Mouse (Mus musculus): ENCODE measurements around the gene Apba3.

Apba3 gene

DNA sequence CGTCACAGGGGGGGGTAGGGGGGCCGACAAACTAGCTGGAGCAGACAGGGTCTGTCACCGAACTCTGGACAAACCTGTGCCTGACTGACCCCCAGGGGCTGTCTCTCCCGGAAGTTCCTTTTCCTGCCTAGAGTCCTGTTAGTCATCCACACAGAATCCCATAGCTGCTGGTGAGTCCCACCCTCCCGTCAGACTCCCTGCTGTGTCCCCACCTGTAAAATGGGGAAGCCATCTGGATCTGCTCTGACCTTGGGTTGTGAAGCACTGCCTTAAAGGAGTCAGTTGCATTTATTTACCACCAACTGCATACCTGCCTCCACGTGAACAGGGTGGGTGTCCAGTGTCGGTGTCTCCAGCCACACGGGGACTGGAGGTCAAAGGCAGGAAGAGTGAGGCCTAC, 27.7 kb downstream of the Apba3 start:
- no peak for TF ChIP-seq GATA4 (IDR thresholded peaks at IDR 0.05; ENCODE audit: insufficient replicate concordance, low read length)

DNA sequence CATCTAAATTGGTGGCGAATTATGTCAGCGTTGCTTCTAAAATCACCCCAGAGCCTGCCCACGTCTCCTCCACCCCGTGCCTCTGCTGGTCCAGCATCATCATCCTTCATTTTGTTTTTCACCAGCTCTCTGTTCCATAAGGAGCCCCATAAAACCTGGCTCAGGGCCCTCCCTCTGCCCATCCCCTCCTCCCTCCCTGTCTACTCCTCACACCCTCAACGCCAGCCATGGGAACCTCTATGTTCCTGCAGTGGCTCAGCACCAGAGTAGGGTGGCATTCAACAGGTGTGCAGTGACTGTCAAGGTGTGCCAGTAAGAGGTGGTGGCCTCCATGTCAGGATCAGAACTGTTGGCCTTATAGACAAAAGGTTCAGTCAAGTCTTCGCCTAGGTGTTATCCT, 28.4 kb downstream of the Apba3 start:
- no peak for TF ChIP-seq GATA4 (IDR thresholded peaks at IDR 0.05; ENCODE audit: insufficient replicate concordance, low read length)

GRCm38 (mm10) chr10:81297246-81297645, 30.5 kb downstream of the Apba3 start:
- TF ChIP-seq GATA4 (IDR thresholded peaks at IDR 0.05; ENCODE audit: insufficient replicate concordance, low read length): no peak

GRCm38 (mm10) chr10:81297845-81298244, 31.1 kb downstream of the Apba3 start:
- no peak for TF ChIP-seq GATA4 (IDR thresholded peaks at IDR 0.05; ENCODE audit: insufficient replicate concordance, low read length)

GRCm38 (mm10) chr10:81298369-81299100, 31.8 kb downstream of the Apba3 start:
- TF ChIP-seq GATA4 (IDR thresholded peaks at IDR 0.05; ENCODE audit: insufficient replicate concordance, low read length): no peak

DNA sequence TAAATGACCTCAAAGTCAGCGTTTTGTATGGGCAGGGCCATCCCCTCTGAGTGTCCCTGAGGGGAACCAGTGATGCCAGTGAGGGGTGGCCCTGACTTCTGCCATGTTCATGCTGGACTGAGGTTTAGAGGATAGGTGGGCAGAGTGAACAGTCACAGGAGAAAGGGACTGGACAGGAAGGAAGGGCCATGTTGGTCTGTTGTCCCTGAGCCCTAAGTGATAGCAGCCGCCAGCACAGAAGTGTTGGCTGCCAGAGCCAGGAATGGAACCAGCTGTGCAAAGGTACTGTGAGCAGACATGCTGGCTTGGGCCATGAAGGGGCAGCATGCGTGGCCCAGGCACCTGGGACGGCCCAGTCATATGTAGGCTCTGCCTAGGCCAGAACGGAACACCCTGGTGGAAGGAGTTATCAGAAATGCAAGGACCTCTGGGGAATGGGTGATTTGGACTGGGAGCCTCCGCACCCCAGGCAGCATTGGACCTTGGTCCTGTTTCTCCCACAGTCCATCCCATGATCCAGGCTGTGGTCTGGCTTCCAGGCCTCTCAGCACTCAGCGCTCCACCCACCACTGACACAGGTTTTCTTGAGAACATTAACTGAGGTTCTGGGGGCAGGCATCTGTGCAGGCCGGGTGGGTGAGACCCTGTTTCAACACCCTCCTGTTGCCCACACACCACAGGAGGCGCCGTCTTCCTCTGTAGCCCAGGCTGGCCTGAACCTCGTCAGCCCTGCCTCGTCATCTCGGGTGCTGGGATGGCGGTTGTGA, 33.0 kb downstream of the Apba3 start:
- TF ChIP-seq GATA4 (IDR thresholded peaks at IDR 0.05; ENCODE audit: insufficient replicate concordance, low read length): no peak

- TF ChIP-seq GATA4 (IDR thresholded peaks at IDR 0.05; ENCODE audit: insufficient replicate concordance, low read length): peak; percentile 65; the same call in 1 of the 2 replicates
Observed at GRCm38 (mm10) chr10:81300352-81300907, 33.7 kb downstream of the Apba3 start.

DNA sequence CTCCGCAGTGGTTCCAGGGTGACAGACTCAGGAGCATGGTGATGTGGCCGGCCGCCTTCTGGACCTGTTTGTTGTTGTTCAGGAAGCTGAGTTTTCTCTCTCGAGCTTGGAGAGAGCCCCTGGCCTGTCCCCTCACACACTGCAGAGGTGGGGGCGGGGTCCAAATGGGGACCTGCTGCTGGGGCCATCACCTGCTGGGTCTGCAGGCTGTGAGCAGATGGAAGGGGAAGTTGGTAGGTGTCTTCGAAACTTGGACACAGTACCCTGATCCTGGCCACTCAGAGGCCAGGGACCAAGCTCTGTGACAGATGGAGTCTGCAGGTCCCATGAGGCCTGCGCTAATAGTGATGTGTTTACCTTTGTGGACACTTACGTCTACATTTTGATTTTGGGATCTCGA, 34.6 kb downstream of the Apba3 start:
- no peak for TF ChIP-seq GATA4 (IDR thresholded peaks at IDR 0.05; ENCODE audit: insufficient replicate concordance, low read length)

GRCm38 (mm10) chr10:81302288-81302687, 35.5 kb downstream of the Apba3 start:
- TF ChIP-seq GATA4 (IDR thresholded peaks at IDR 0.05; ENCODE audit: insufficient replicate concordance, low read length): 0 out of 2 replicates have a peak, but pooled peaks have one; percentile 7

- TF ChIP-seq GATA4 (IDR thresholded peaks at IDR 0.05; ENCODE audit: insufficient replicate concordance, low read length): no peak
Observed at GRCm38 (mm10) chr10:81302781-81303218, 36.0 kb downstream of the Apba3 start.

- TF ChIP-seq GATA4 (IDR thresholded peaks at IDR 0.05; ENCODE audit: insufficient replicate concordance, low read length): no peak
Observed at GRCm38 (mm10) chr10:81303258-81303657, 36.5 kb downstream of the Apba3 start.

GRCm38 (mm10) chr10:81303761-81304160, 37.0 kb downstream of the Apba3 start:
- TF ChIP-seq GATA4 (IDR thresholded peaks at IDR 0.05; ENCODE audit: insufficient replicate concordance, low read length): no peak

DNA sequence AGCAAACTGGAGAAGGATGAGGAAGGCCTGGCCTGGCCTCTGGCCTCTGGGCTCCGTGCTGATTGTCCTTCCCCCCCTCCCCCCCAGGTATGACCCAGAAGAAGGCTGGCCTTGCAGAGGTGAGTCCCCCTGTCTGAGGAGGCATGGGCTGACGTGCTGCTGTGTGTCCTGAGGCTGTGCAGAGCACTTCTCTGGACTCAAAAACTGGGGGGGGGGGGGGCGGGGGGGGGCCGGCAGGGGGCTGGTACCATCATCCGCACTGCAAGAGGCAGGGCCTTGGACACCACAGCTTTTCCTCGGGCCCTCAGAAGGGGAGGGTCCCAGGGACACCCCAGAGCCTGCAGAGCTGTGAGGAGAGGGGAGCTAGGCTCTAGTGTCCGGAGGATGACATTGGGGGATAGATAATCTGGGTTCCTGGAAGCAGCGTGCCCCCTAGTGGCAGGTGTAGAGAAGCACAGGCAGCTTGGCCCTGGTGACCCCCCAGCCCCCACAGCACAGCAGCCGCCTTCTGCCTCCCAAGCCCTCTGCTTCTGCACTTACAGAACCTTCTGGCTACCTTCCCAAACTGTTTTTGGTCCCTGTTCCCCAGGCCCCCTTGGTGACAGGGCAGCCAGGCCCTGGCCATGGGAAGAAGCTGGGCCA, 38.0 kb downstream of the Apba3 start:
- TF ChIP-seq GATA4 (IDR thresholded peaks at IDR 0.05; ENCODE audit: insufficient replicate concordance, low read length): peak; percentile 33; the same call in 1 of the 2 replicates

DNA sequence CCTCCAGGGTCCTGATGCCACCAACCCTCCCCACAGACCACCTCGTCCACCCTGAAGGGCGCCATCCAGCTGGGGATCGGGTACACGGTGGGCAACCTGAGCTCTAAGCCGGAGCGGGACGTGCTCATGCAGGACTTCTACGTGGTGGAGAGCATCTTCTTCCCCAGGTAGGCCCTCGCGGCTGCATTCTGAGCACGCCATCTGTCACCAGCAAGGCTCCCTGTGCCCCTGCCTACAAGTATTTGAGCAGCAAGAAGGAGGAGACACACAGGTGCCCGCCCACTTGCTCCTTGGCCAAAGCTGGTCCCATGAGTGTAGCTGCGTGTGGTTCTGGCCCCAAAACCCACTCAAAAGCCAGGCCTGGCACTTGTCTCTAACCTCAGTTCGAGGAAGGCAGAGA, 38.9 kb downstream of the Apba3 start:
- TF ChIP-seq GATA4 (IDR thresholded peaks at IDR 0.05; ENCODE audit: insufficient replicate concordance, low read length): no peak

- no peak for TF ChIP-seq GATA4 (IDR thresholded peaks at IDR 0.05; ENCODE audit: insufficient replicate concordance, low read length)
Observed at GRCm38 (mm10) chr10:81306173-81306668, 39.5 kb downstream of the Apba3 start.
